Mouse (Mus musculus): ENCODE measurements around the gene Eif4g3. TPM values are rescaled to one million over a fixed set of nuclear protein-coding genes. Genes with fewer than 3 reads are reported as not detected.

Gene Eif4g3
- polyA plus RNA-seq, 2 experiments, result 5.6 to 15.6 TPM

- Histone ChIP-seq H3K4me1 (replicated peaks; ENCODE audit: control insufficient read depth in 2 of 2, insufficient read depth in 2 of 2, low read length in 1 of 2) (peaks cover 3 to 20% of the 10 kb centered on the region in 2 experiments; a peak in 3 of 4 replicates), H3K9ac (replicated peaks) (no peak overlapping the region), H3K9me3 (ENCODE audit: control insufficient read depth, low read length) (no peaks in the 10 kb centered on the region), H3K4me3 (ENCODE audit: insufficient read depth in 1 of 2, low read depth in 2 of 2, low read length in 2 of 2) (no peak overlapping the region), H3K27ac (no peak overlapping the region), H3K27me3 (ENCODE audit: control insufficient read depth, insufficient read depth, low read length) (no peaks in the 10 kb centered on the region), H3K4me2 (ENCODE audit: low read depth) (no peak overlapping the region), H3K36me3 (replicated peaks; ENCODE audit: control insufficient read depth, insufficient read depth, low read depth) (no peaks in the 10 kb centered on the region; the same call in 1 of the 2 replicates)
- DNase-seq (ENCODE audit: low read depth in 3 of 3, low spot score in 3 of 3) (peak in 1 of 3 experiments; percentile 23), ATAC-seq (ENCODE audit: insufficient read depth) (peak; percentile 55; the same call in 1 of the 2 replicates)
- 0 out of 2 replicates have a peak, but pooled peaks have one; percentile 37 for TF ChIP-seq EP300 (IDR thresholded peaks at IDR 0.05; ENCODE audit: low read depth)
- TF ChIP-seq CTCF (IDR thresholded peaks at IDR 0.05; ENCODE audit: low read depth), result no peak
- WGBS (ENCODE audit: insufficient replicate concordance), result 31% methylated on average over 9 of the region's 9 CpGs
These were observed 30.7 kb downstream of the Eif4g3 start for GRCm38 (mm10) chr4:138023403-138024100.

- no peak for DNase-seq (ENCODE audit: low read depth in 3 of 3, low spot score in 3 of 3)
- Histone ChIP-seq H3K4me2 (ENCODE audit: low read depth) (no peak overlapping the region), H3K36me3 (replicated peaks; ENCODE audit: control insufficient read depth, insufficient read depth, low read depth) (no peaks in the 10 kb centered on the region; the same call in 1 of the 2 replicates), H3K9ac (replicated peaks) (no peak overlapping the region), H3K27me3 (ENCODE audit: control insufficient read depth, insufficient read depth, low read length) (no peaks in the 10 kb centered on the region), H3K4me1 (replicated peaks; ENCODE audit: control insufficient read depth in 2 of 2, insufficient read depth in 2 of 2, low read length in 1 of 2) (peaks cover 0 to 6% of the 10 kb centered on the region in 2 experiments; a peak in 2 of 4 replicates), H3K4me3 (ENCODE audit: insufficient read depth in 1 of 2, low read depth in 2 of 2, low read length in 2 of 2) (no peak overlapping the region), H3K27ac (no peak overlapping the region), H3K9me3 (ENCODE audit: control insufficient read depth, low read length) (no peaks in the 10 kb centered on the region)
- 82% methylated on average over 6 of the region's 6 CpGs for WGBS (ENCODE audit: insufficient replicate concordance)
- ATAC-seq (ENCODE audit: insufficient read depth), result no peak
- TF ChIP-seq CTCF (IDR thresholded peaks at IDR 0.05; ENCODE audit: low read depth) (no peak), EP300 (IDR thresholded peaks at IDR 0.05; ENCODE audit: low read depth) (no peak)
These were observed 36.3 kb downstream of the Eif4g3 start for GRCm38 (mm10) chr4:138029168-138029567.

GRCm38 (mm10) chr4:138031828-138032227 is 39.0 kb downstream of the Eif4g3 start:
- no peaks in the 10 kb centered on the region for H3K9me3 ChIP-seq (ENCODE audit: control insufficient read depth, low read length)
- no peak overlapping the region for H3K27ac ChIP-seq
- H3K4me2 ChIP-seq (ENCODE audit: low read depth), result no peak overlapping the region
- no peak overlapping the region for H3K9ac ChIP-seq (replicated peaks)
- H3K4me3 ChIP-seq (ENCODE audit: insufficient read depth in 1 of 2, low read depth in 2 of 2, low read length in 2 of 2), result no peak overlapping the region
- no peak for TF ChIP-seq CTCF (IDR thresholded peaks at IDR 0.05; ENCODE audit: low read depth)
- no peak for TF ChIP-seq EP300 (IDR thresholded peaks at IDR 0.05; ENCODE audit: low read depth)
- DNase-seq (ENCODE audit: low read depth in 3 of 3, low spot score in 3 of 3) (no peak), ATAC-seq (ENCODE audit: insufficient read depth) (no peak)
- WGBS (ENCODE audit: insufficient replicate concordance), result 83% methylated on average over 10 of the region's 10 CpGs
- H3K4me1 ChIP-seq (replicated peaks; ENCODE audit: control insufficient read depth in 2 of 2, insufficient read depth in 2 of 2, low read length in 1 of 2), result no peaks in the 10 kb centered on the region
- H3K27me3 ChIP-seq (ENCODE audit: control insufficient read depth, insufficient read depth, low read length), result no peaks in the 10 kb centered on the region
- H3K36me3 ChIP-seq (replicated peaks; ENCODE audit: control insufficient read depth, insufficient read depth, low read depth), result no peaks in the 10 kb centered on the region

GRCm38 (mm10) chr4:138033871-138034270 is 41.0 kb downstream of the Eif4g3 start:
- TF ChIP-seq EP300 (IDR thresholded peaks at IDR 0.05; ENCODE audit: low read depth) (no peak), CTCF (IDR thresholded peaks at IDR 0.05; ENCODE audit: low read depth) (peak; percentile 43)
- ATAC-seq (ENCODE audit: insufficient read depth), result no peak
- H3K36me3 ChIP-seq (replicated peaks; ENCODE audit: control insufficient read depth, insufficient read depth, low read depth), result no peaks in the 10 kb centered on the region
- H3K27ac ChIP-seq, result no peak overlapping the region
- no peak for DNase-seq (ENCODE audit: low read depth in 3 of 3, low spot score in 3 of 3)
- H3K4me3 ChIP-seq (ENCODE audit: insufficient read depth in 1 of 2, low read depth in 2 of 2, low read length in 2 of 2), result no peak overlapping the region
- WGBS (ENCODE audit: insufficient replicate concordance), result 61% methylated on average over 4 of the region's 4 CpGs
- no peaks in the 10 kb centered on the region for H3K9me3 ChIP-seq (ENCODE audit: control insufficient read depth, low read length)
- H3K4me2 ChIP-seq (ENCODE audit: low read depth), result no peak overlapping the region
- H3K4me1 ChIP-seq (replicated peaks; ENCODE audit: control insufficient read depth in 2 of 2, insufficient read depth in 2 of 2, low read length in 1 of 2), result peaks cover 0 to 4% of the 10 kb centered on the region in 2 experiments; a peak in 1 of 4 replicates
- no peak overlapping the region for H3K9ac ChIP-seq (replicated peaks)
- no peaks in the 10 kb centered on the region for H3K27me3 ChIP-seq (ENCODE audit: control insufficient read depth, insufficient read depth, low read length)

- ATAC-seq (ENCODE audit: insufficient read depth) (no peak), DNase-seq (ENCODE audit: low read depth in 3 of 3, low spot score in 3 of 3) (no peak)
- H3K4me3 ChIP-seq (ENCODE audit: insufficient read depth in 1 of 2, low read depth in 2 of 2, low read length in 2 of 2), result no peak overlapping the region
- H3K9me3 ChIP-seq (ENCODE audit: control insufficient read depth, low read length), result no peaks in the 10 kb centered on the region
- H3K4me2 ChIP-seq (ENCODE audit: low read depth), result no peak overlapping the region
- no peak overlapping the region for H3K27ac ChIP-seq
- H3K36me3 ChIP-seq (replicated peaks; ENCODE audit: control insufficient read depth, insufficient read depth, low read depth), result no peaks in the 10 kb centered on the region
- 81% methylated on average over 9 of the region's 9 CpGs for WGBS (ENCODE audit: insufficient replicate concordance)
- no peak overlapping the region for H3K9ac ChIP-seq (replicated peaks)
- H3K27me3 ChIP-seq (ENCODE audit: control insufficient read depth, insufficient read depth, low read length), result no peaks in the 10 kb centered on the region
- TF ChIP-seq CTCF (IDR thresholded peaks at IDR 0.05; ENCODE audit: low read depth), result no peak
- TF ChIP-seq EP300 (IDR thresholded peaks at IDR 0.05; ENCODE audit: low read depth), result no peak
- peaks cover 0 to 4% of the 10 kb centered on the region in 2 experiments; a peak in 1 of 4 replicates for H3K4me1 ChIP-seq (replicated peaks; ENCODE audit: control insufficient read depth in 2 of 2, insufficient read depth in 2 of 2, low read length in 1 of 2)
These were observed 42.8 kb downstream of the Eif4g3 start for GRCm38 (mm10) chr4:138035435-138036120.
